Mouse (Mus musculus) urinary bladder, adult 18-20 months (tissue): ENCODE measurements around the gene Pck2.

Experiments used
- DNase-seq, 2 experiments: peaks; one replicate each; pipeline ENCODE4 v3.0.0; 2022; ENCODE audit warnings: low spot score in 2 of 2, mixed read lengths in 2 of 2

Pck2 gene

DNA sequence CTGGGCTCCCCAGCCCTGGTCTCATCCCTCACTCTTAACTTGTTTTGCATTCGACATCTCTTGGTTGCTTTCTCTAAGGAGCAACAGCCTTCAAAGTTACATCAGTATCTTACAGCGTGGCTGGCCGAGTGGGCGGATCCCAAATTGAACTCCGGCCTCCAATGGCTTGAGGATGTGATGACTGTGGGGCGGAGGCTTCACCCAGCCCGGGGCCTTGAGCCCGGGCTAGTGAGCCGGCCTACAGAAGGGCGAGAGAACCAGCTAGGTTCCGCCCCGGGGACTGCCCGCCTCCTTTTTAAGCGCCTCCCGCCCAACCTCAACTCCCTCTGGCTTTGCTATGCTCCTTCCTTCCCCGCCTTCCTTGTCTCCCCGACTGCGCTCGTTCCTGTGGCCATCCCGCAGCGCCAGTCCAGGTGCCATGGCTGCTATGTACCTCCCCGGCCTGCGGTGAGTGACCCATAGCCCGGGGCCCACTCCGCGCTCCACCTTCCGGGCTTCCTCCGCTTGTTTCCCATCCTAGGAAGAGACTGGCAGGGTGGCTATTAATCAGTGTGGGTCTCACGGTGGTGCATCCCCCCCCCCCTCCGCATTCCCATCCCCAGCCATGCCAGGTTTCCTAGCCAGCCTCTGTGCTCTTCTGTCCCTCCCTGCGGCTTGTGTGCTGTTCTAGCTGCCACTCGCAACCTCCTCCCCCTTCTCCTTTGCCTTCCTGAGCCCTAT, at the start of gene Pck2:
Gene Pck2 (plus strand): TSS at position 200 of the 720 bp plus-strand sequence.
- peak; percentile 77 to 88 for DNase-seq

DNA sequence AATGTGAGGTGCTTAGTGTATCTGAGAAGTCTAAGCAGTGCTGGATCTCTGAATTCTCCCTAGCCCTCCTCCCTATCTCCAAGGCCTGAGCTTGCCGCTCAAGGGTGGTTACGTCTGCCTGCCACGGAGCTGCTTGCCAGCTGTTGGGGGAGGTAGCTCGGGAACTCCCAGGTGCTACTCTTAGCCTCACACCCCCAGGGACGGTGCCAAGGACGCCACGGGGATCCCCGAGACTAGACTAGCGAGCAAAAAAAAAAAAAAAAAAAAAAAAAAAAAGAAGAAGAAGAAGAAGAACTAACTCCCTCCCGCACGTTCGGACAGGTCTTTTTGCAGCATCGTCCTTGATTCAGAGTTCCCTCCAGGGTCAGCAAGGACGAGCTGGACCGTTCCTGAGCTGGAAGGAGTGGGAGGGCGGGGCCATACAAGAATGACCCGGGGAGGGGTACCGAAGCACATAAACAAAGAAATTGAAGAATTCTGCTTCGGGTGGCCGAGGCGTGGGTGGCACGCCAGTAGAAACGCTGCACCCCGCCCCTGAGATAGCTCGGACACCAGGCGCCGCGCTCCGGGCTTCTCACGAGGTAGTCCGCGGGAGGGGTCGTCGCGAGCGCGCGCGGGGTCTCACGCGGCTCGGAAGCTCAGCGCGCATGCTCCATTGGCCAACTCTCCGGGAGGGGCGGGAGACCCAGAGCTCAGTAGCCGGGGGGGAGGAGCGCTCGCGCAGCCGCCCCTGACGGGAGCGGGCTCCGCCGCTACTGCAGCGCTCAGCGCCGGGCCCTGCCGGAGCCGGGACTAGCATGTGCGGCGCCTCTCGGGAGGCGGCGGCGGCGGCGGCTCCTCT, 49.5 kb upstream of the Pck2 start, which contains the start of gene Carmil3:
Gene Carmil3 (plus strand): TSS at position 291 of the 841 bp plus-strand sequence.
- DNase-seq, result peak; percentile 33 to 45

- peak; percentile 47 to 48 for DNase-seq
Observed at GRCm38 (mm10) chr14:55491291-55491833, 48.7 kb upstream of the Pck2 start.

DNA sequence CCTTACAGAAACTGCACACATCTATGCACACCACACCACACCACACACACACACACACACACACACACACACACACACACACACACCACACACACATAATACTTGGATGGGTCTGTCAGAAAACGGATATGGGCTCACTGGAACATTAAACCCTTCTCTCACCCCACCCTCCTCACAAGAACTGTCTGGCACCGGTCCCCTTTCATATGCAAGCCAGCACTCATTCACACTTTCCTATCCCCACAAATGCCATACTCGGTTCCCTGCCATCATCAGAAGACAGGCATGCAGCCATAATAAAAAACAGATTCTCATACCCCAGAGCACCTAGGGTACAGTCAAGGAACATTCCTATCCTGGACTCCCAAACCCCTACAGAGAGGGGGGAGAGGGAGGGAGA, 48.0 kb upstream of the Pck2 start:
- no peak for DNase-seq

DNA sequence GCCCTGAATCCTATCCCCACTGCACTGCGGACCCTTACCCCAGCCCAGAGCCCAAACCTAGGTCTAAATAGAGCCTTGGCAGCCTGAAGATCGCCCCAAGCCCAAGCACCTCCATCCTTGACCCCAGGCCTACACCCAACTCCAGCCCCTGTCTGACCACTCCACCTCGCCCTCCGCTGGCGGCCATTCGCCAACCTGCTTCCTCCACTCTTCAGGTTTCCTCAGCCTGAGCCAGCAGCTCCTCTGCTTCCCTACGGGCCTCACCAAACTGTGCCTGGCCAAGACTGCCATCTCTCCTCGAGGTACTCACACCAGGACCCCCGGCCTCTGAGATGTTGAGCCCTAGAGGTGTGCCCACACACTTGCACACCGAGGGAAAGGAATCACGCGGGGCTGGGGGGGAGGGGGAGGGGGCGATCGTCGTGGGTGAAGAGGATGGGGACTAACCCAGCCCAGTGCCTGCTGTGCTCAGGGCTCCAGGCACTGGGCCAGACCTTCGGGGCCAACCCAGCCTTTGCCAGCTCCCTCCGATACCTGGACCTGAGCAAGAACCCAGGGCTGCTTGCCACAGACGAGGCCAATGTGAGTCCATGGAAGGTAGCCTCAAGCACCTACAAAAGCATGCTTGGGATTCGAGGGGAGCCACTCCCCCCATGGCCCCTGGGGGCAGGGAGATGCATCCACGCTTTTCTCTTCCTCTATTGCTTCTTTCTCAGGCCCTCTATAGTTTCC, 44.4 kb upstream of the Pck2 start:
- no peak for DNase-seq

DNA sequence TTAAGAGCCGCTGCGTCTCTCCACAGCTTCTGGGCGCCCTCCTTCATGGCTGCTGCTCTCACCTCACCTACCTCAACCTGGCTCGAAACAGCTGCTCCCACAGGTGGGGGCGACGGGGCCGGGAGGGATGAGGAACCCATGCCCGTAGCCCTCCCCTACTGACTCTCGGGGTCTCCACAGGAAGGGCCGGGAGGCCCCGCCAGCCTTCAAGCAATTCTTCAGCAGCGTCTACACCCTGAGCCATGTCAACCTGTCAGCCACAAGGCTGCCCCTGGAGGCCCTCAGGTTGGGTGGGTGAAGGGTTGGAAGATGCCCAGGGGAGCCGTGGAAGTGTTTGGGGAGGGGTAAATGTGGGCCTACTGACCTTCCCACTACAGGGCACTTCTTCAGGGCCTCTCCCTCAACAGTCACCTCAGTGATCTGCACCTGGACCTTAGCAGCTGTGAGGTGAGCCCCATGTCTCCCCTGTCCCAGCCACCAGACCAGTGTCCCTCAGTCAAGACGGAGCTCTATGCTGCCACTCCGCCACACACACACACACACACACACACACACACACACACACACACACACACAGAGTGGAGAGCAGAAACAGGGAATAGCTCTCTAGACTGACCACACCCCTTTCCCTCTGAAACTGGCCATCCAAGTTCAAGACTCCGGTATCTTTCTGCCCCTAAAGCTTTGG, 43.2 kb upstream of the Pck2 start:
- no peak for DNase-seq

- peak; percentile 72 to 85 for DNase-seq
Observed at GRCm38 (mm10) chr14:55497449-55497821, 42.6 kb upstream of the Pck2 start.

DNA sequence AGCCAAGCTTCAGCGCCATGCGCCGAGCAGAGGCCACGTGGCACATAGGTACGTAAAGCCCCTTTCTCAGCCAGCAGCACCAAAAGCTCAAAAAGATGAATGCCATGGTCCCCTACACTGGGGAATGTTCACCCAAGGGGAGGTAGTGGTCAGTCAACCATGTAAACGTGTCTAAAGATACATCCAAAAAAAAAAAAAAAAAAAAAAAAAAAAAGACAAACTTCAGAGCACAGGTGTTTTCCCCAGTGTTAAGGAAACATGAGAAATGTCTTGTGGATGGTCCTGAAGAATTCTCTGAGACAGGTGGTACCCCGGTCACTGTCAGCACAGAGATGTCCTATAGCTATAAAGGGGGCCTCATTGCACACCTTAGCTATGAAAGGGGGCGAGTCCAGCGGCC, 34.5 kb upstream of the Pck2 start:
- no peak for DNase-seq

- no peak for DNase-seq
Observed at GRCm38 (mm10) chr14:55507801-55508200, 32.3 kb upstream of the Pck2 start.

DNA sequence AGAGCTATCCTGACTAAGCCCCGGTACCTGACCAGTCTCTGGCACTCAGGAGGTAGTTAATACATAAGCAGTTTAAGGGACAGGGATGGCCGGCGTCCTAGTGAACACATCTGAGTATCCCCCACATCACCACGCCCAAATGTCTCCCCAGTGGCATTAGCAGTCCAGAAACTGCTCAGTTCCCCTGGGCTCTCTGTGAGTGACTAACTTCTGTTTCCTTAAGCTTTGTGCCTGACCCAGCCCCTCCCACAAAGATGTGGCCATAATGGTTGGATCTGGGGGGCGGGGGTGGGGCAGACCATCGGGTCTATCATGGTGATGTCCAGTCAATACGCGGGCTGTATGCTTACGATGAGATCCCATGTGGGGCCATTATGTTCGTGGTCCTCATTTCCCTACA, 30.5 kb upstream of the Pck2 start:
- DNase-seq, result no peak

DNA sequence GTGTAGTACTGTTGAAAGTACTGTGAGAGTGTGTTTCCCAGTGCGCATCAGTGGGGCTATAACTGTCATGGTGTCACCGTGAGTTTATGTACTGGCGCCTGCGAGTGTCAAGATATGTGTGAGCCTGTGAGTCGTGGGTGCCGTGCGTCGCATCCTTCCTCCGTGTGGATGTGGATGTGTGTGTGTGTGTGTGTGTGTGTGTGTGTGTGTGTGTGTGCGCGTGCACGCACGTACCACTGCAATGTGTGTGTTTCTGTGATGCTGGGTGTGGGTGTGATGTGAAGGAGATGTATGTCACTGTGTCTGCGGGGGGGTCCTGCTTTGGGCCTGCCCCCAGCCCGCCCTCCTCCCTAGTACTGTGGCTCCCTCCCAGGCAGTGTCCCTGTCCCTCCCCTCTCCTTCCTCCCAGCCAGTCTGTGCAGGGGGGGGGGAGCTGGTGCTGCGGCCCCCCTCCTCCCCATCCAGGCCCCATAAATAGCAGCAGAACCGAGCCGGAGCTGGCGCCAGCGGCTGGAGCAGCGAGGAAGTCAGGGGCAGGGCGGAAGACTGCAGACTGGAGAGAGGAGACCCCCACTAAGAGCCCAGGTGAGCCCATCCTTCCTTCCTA, 29.8 kb upstream of the Pck2 start, which contains the start of gene Cpne6:
Gene Cpne6 (plus strand): TSS at position 321 of the 607 bp plus-strand sequence.
- no peak for DNase-seq

DNA sequence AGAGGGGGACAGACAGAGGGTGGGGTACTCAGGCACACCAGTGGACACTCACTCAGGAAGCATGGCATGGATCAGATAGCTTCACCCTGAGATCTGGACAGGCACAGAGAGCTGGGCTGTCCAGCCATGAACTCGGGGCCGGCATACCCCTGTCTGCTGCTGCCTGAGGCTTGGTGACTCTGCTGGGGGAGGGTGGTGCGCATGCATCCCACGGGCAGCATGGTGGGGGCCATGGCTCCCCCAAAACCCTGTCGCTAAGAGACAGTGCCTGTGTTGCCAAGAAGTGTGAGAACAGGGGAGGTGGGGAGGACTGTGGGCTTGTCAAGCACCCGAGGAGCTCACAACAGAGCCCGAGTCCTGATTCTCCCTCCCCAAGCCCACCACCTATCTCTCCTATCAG, 29.0 kb upstream of the Pck2 start:
- DNase-seq, result no peak

DNA sequence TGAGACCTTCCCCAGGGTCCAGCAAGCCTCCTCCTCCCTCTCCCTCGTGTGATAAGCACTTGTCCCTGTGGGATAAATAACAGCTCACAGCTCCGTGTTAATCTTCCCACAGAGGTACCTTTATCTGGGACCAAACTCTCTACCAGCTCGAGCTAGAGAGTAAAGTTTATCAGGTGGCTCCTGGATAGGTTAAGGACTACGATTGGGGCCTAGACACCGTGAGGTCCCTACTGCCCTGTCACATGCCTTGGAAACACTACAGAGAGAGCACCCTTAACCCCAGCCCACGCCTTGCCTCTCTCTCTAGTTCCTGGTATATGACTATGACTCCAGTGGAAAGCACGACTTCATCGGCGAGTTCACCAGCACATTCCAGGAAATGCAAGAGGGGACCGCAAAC, 26.1 kb upstream of the Pck2 start:
- DNase-seq, result no peak

GRCm38 (mm10) chr14:55515846-55516245, 24.2 kb upstream of the Pck2 start:
- no peak for DNase-seq

GRCm38 (mm10) chr14:55518897-55519296, 21.2 kb upstream of the Pck2 start:
- DNase-seq, result no peak

- no peak for DNase-seq
Observed at GRCm38 (mm10) chr14:55519604-55520003, 20.5 kb upstream of the Pck2 start.

DNA sequence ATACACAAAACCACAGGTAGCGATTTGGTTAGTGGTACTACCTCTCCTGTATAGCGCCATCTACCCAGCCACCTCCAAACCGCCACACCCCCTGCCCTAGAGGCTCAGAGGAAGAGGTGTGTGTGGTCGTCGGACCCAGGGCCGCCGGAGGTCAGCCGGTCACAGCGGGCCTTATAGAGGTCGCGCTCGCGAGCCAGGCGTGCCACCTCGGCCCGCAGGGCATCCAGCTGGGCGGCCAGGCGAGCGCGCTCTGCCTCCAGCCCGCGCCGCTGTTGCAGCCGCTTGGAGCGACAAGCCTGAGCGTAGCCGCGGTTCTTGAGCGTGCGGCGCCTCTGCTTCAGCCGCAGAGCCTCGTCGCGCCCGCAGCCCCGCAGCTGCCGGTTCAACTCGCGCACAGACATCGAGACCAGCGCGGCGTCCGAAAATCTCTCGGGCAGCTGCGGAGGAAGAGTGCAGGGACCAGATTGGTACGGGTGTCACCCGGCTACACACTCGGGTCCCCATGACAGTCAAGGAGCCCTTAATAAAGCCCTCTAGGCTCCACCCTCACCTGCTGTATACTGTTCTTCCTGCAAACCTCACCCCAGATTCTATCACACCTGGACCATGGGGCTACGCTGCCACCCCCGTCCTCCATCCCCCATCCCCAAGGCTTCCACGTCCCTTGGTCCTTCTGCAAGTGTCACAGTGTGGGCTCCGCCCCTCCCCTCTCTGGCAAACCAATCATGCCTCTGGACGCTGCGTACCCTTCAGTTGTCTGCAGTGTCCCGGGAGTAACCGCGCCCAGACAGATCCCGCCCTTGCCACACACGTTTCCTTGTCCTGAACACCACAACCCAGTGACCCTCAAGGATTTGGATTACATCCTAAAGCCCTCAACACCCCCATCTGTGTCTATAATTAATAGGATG, 19.4 kb upstream of the Pck2 start:
- DNase-seq, result peak in 1 of 2 experiments; percentile 33

DNA sequence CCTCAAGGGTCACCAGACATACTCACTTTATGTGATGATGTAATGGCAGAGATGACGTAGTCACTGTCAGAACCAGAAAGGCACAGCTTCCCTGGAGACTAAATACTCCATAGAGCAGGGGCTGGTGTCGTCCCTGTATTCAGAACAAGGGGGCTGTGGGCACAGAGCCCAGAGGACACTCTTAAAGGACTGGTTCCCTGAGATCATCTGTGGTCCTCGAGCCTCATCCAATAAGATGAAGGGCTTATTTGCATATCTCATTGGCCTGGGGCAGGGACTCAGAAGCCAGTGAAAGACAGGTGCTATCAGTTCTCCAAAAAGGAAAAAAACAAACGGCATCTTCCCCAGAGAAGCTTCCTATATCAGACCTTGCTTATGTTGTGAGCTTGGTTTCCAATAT, 16.0 kb upstream of the Pck2 start:
- no peak for DNase-seq

DNA sequence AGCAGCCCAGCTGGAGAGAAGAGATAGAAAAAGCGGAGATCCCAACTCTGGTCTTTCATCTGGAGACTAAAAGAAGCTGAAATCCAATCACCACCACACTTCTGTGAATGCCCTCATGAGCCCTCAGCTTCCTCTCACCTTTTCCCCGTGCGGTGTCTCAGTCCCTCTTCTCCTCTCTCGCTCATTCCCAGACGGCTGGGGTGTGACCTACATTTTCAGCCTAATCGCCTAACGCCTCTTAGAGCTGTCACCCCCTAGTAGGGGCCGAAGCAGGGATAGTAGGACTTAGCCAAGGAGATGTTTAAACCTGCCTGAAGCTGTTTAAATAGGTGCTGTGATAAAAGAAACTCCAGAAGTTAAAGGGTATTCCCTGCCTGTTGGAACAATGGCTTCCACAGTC, 15.3 kb upstream of the Pck2 start, which contains the start of gene Nrl:
Gene Nrl (minus strand): TSS at position 197 of the 400 bp plus-strand sequence.
- no peak for DNase-seq

DNA sequence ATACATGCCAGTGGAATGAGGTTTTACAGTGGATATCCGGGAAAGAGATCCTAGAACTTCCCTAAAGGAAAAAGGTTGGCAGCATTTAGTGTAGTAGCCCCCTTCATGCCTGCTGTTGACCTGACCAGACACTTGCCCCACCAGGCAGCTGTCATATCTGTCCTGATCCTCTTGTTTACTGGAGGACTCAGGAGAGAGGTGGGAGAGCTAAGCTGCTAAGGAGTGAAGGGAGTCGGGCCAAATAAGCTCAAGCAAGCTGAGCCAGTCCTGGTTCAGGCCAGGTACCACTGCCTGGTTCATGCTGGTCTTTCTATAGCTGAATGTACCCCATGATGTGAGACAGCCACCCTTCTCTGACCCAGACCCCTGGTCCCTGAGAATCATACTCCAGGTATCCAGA, 13.4 kb upstream of the Pck2 start:
- no peak for DNase-seq
